Mouse (Mus musculus): Measurements from ENCODE around the gene Epha3.

Gene Epha3

DNA sequence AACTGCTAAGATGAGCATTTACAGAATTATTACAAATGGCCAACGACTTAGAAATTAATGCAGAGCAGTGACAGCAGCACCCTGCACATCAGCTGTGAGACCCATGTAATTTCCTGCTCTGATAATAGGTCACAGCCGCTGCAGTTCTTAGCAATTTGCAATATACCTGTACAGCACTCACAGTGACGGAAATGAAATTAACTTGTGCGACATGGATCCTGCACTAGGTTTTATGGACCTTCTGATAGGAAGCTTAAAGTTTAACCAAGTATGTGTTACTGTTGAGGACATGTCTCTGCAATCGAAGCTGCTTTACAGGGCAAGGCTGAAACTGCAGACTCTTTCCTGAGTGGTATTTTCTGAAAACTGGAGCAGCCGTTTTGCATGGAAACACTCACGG is 80.4 kb downstream of the Epha3 start:
- DNase-seq (ENCODE audit: low read depth), result no peak

- no peak for DNase-seq (ENCODE audit: low read depth)
Observed at GRCm38 (mm10) chr16:63782101-63782500, 81.9 kb downstream of the Epha3 start.

DNA sequence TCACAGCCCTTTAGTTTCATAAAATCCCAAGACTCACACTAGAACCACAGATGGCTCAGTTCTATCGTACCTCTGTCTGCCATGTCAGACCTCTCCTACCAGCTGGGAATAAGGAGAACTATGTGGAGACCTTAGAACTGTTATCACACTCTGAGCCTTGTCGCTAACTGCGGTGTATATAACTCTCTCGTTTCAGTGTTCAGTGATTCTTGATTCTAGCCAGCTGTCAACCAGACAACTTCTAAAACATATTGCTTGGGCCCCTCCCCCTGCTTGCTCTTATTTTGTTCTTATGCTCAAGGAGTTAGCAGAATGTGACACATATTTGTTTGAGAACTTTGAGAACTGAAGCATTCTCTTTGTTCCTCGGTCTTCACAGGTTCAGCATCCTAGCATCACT is 83.8 kb downstream of the Epha3 start:
- no peak for DNase-seq (ENCODE audit: low read depth)

DNA sequence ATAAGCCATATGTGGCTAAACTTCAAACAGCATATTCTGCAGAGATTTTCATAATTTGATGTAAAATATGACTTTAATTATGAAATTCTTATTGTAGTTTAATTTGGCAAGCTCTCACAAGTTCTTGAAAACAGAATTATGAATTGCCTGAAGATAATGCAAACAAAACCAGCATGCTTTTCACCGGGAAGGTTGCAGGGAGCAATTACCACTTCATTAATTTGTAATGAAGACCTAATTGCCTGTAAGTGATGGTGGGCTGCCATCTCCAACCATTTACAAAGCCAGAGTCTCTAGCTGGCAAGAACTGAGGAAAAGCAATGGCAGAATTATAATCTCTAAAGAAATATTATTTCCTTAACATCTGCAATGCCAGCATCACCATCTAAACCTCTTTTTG is 86.2 kb downstream of the Epha3 start:
- no peak for DNase-seq (ENCODE audit: low read depth)

GRCm38 (mm10) chr16:63772566-63772965 is 91.4 kb downstream of the Epha3 start:
- no peak for DNase-seq (ENCODE audit: low read depth)

GRCm38 (mm10) chr16:63767589-63767988 is 96.4 kb downstream of the Epha3 start:
- DNase-seq (ENCODE audit: low read depth), result no peak

DNA sequence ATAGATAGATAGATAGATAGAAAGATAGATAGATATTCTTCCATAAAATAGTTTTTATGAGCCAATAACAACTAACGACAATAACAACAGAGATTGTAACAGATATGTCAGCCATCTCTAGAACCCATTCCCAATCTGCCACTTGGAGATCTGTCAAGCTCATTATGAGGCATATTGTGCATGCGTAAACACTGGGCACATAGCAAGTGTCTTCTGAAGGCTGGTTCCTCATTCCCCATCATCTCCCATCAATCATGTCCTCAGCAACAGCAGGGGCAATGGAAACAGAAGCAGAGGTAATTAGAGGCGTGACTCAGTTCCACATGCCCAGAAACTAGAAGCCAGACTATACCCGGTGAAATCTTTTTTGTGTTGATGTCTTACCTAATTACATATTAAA is 102.8 kb downstream of the Epha3 start:
- DNase-seq (ENCODE audit: low read depth), result no peak

GRCm38 (mm10) chr16:63760112-63760511 is 103.9 kb downstream of the Epha3 start:
- no peak for DNase-seq (ENCODE audit: low read depth)

GRCm38 (mm10) chr16:63753052-63753451 is 110.9 kb downstream of the Epha3 start:
- DNase-seq (ENCODE audit: low read depth), result no peak

- DNase-seq (ENCODE audit: low read depth), result no peak
Observed at GRCm38 (mm10) chr16:63747817-63748216, 116.2 kb downstream of the Epha3 start.

- DNase-seq (ENCODE audit: low read depth), result no peak
Observed at GRCm38 (mm10) chr16:63745465-63745864, 118.5 kb downstream of the Epha3 start.

DNA sequence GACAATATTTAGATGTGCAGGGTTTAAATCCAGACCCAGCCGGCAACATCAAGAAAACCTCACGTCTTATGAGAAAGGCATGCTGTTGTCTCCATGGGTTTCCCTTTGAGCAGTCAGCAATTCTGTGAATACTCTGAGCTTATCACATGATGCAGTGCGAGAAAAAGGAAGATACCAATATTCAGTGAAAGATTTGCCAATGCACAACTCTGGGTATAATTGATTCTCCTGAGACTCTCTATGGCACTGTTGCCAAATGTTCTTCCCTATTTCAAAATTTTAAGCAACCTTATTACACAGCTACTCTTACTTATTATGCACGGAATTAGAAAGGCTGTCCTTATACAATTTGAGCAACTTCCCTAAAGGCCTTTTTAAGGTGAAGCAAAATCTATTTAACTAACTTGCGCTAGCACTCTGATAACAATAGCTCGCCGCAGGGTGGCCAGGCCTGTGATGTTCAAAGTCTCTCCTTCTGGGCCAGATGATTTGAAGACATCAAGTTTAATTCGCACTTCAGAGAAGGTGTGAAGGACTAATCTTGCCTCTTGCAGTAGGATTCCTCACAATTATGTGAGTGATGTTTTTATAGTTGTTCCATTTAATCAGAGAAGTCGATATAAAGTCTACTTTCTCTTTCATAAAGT is 120.6 kb downstream of the Epha3 start:
- no peak for DNase-seq (ENCODE audit: low read depth)

GRCm38 (mm10) chr16:63719235-63719634 is 144.7 kb downstream of the Epha3 start:
- no peak for DNase-seq (ENCODE audit: low read depth)

GRCm38 (mm10) chr16:63717317-63717716 is 146.7 kb downstream of the Epha3 start:
- no peak for DNase-seq (ENCODE audit: low read depth)

DNA sequence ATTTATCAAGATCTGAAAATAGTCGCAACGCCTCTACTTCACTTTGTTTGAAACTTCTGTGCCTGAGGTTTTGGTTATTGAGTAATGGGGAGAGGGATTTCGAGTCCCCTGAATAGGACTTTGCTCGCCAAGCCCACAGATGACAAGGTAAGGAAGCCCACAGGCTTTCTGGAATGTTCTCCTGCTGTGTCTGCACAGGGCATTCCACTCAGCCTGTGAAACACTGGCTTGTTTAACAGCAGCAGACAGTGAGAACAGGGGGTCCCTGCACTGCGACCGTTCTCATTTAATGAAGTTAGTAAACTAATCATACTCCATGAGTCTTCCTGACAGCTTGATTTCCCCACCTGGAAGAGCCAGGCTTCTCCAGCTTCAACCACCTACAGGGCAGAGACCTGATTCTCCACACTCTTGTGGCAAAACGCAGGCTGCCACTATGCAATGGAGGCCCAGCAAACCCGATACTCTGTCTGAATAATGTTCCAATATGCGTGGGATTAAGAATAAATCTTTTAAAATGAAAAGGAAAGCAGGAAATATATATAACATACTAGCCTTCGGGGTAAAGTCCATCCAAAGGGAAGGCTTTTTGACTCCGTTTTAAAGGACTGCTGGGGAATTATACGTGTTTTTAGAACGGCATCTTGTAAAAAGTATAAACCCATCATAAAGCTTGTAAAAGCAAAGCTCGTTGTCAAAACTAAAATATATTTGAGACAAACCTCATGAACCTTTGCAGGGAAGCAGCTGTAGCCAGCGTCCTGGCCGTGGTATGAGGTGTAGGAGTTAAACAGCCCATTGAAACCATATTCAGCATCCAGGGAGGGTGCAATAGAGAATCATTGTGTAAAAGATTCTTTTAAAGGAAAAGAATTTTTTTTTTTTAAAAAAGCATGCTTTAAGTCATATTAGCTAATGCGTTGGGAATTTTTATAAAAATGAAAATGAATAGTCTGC is 156.8 kb downstream of the Epha3 start:
- no peak for DNase-seq (ENCODE audit: low read depth)

GRCm38 (mm10) chr16:63689371-63689770 is 174.6 kb downstream of the Epha3 start:
- no peak for DNase-seq (ENCODE audit: low read depth)

GRCm38 (mm10) chr16:63684211-63684610 is 179.8 kb downstream of the Epha3 start:
- no peak for DNase-seq (ENCODE audit: low read depth)

GRCm38 (mm10) chr16:63674426-63674825 is 189.5 kb downstream of the Epha3 start:
- no peak for DNase-seq (ENCODE audit: low read depth)

- no peak for DNase-seq (ENCODE audit: low read depth)
Observed at GRCm38 (mm10) chr16:63673236-63673840, 190.6 kb downstream of the Epha3 start.

- DNase-seq (ENCODE audit: low read depth), result no peak
Observed at GRCm38 (mm10) chr16:63665897-63666464, 198.0 kb downstream of the Epha3 start.

DNA sequence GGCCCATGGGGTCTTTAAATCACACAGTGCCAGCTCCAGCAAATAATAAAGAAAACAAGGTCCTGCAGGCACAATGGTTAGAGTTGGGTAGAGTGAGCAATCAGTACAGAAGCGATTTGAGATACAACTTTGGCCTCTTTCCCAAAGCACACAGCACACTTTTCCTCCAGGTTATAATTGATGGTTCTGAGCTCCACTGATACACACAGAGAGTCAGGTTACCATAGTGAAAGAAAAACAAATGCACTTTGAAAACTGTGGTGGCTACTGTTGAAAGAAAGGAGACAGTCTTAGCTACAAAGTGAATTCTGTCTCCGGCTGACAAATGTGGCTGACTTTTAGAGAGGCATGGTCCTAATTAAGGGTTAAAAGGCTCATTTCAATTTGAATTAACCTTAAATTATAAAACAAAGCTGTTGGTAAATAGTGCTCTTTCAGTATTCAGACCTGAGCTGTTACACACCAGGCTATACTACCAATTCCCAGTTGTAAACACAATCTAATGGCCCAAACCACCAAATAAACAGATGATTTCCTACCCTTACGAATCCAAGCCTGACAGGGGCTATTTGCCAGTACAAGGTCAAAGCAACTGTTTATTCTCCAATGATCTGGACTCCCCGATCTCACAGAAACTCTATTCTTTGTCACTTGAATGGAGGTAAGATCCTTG is 205.5 kb downstream of the Epha3 start:
- DNase-seq (ENCODE audit: low read depth), result no peak

GRCm38 (mm10) chr16:63657743-63658142 is 206.2 kb downstream of the Epha3 start:
- no peak for DNase-seq (ENCODE audit: low read depth)
